Mouse (Mus musculus) limb, embryonic 14.5 days (tissue): Measurements from ENCODE around the gene Atf6. TPM values are rescaled to one million over a fixed set of nuclear protein-coding genes. Genes with fewer than 3 reads are reported as not detected.

Source experiments
- ATAC-seq: fragments of 200-750 bp; cut with Nextera tagmentation; 2 replicates; pipeline ENCODE4 v1.8.0; 2017; ENCODE audit warnings: low read depth, moderate number of reproducible peaks, moderate TSS enrichment; ENCODE audit not compliant: low FRiP score
- DNase-seq: peaks from one replicate; pipeline ENCODE4 v3.0.0-alpha.2; 2015; ENCODE audit warnings: low spot score
- H3K27ac ChIP-seq: fragments of 300-500 bp; sonication (generic); replicated peaks from 2 replicates; pipeline ENCODE4 v1.5.1; 2014; ENCODE audit warnings: low read depth, mild to moderate bottlenecking, low read length, moderate library complexity, mixed read lengths
- H3K27me3 ChIP-seq: fragments of 300-500 bp; sonication (generic); 2 replicates; pipeline ENCODE4 v1.6.1; 2014; ENCODE audit warnings: low read length, mixed read lengths; ENCODE audit not compliant: control insufficient read depth, insufficient read depth
- H3K36me3 ChIP-seq: fragments of 300-500 bp; sonication (generic); 2 replicates; pipeline ENCODE4 v1.6.1; 2014; ENCODE audit warnings: mild to moderate bottlenecking, low read length, moderate library complexity, mixed read lengths; ENCODE audit not compliant: control insufficient read depth, insufficient read depth
- H3K4me1 ChIP-seq: fragments of 300-500 bp; sonication (generic); 2 replicates; pipeline ENCODE4 v1.6.1; 2014; ENCODE audit warnings: antibody characterized with exemption, low read length, mixed read lengths; ENCODE audit not compliant: control insufficient read depth, insufficient read depth
- H3K4me2 ChIP-seq: fragments of 300-500 bp; sonication (generic); replicated peaks from 2 replicates; pipeline ENCODE4 v1.6.1; 2014; ENCODE audit warnings: low read depth, mild to moderate bottlenecking, low read length, moderate library complexity; ENCODE audit not compliant: severe bottlenecking
- H3K4me3 ChIP-seq: fragments of 300-500 bp; sonication (generic); replicated peaks from 2 replicates; pipeline ENCODE4 v1.5.1; 2014; ENCODE audit warnings: low read length
- H3K9ac ChIP-seq: fragments of 300-500 bp; sonication (generic); 2 replicates; pipeline ENCODE4 v1.6.1; 2014; ENCODE audit warnings: mild to moderate bottlenecking, low read depth, low read length, moderate library complexity; ENCODE audit not compliant: severe bottlenecking
- H3K9me3 ChIP-seq: fragments of 300-500 bp; sonication (generic); 2 replicates; pipeline ENCODE4 v1.6.1; 2016; ENCODE audit warnings: low read length; ENCODE audit not compliant: control insufficient read depth
- POLR2A ChIP-seq: fragments of 200-500 bp; IDR thresholded peaks from 2 replicates; pipeline ENCODE4 v1.8.0; 2012; ENCODE audit warnings: inconsistent platforms, mild to moderate bottlenecking, moderate library complexity, borderline replicate concordance; ENCODE audit not compliant: insufficient read depth, insufficient read length; ENCODE audit errors: extremely low read depth
- WGBS: fragments of 180-500 bp; shearing (Covaris S2); extraction: QIAGEN DNeasy Blood & Tissue Kit; methylation state at CpG from one replicate; pipeline ENCODE4 v1.1.7; 2014; 5-methylcytosine and 5-hydroxymethylcytosine counted together
- polyA plus RNA-seq, 2 experiments: library from polyadenylated mRNA; depleted of rRNA in 1 of 2; stranded (reverse) in 1 of 2; unstranded in 1 of 2; fragments of >200 nt; fragmentation: Nextera tagmentation in 1 of 2; extraction: Ambion mirVana in 1 of 2; gene quantifications; 2 replicates each; pipeline versions ENCODE4 v1.2.1 to v1.2.3; 2012 to 2014

The Atf6 gene
- 9.1 TPM in 2 replicates for polyA plus RNA-seq (2012; rRNA removed)
- polyA plus RNA-seq (2014; fragmentation: Nextera tagmentation; extraction: Ambion mirVana): 8.9 and 9.7 TPM in 2 replicates

GRCm38 (mm10) chr1:170867691-170868105 lies at the start of gene Atf6:
Gene Atf6, minus strand, starts transcription at chr1:170867771.
- peak within 1 kb of the TSS; percentile 84 for H3K4me3 ChIP-seq
- peak within 1 kb of the TSS; percentile 65; the same call in 1 of the 2 replicates for H3K27ac ChIP-seq
- H3K9me3 ChIP-seq: no peaks in the 10 kb centered on the region
- DNase-seq (peak; percentile 90), ATAC-seq (peak; percentile 83)
- TF ChIP-seq POLR2A: 0 out of 2 replicates have a peak, but pooled peaks have one; percentile 44
- H3K36me3 ChIP-seq: peaks cover 11% of the 10 kb centered on the region
- peaks cover 6% of the 10 kb centered on the region for H3K4me1 ChIP-seq
- 1% methylated on average over 25 of the region's 25 CpGs for WGBS
- H3K27me3 ChIP-seq: no peaks in the 10 kb centered on the region
- peak within 1 kb of the TSS; percentile 75 for H3K9ac ChIP-seq
- H3K4me2 ChIP-seq: peak within 1 kb of the TSS; percentile 76

GRCm38 (mm10) chr1:170915657-170916056 lies 48.1 kb upstream of the Atf6 start:
- no peak overlapping the region for H3K9ac ChIP-seq
- no peak for ATAC-seq
- no peaks in the 10 kb centered on the region for H3K36me3 ChIP-seq
- no peaks in the 10 kb centered on the region for H3K4me1 ChIP-seq
- H3K9me3 ChIP-seq: no peaks in the 10 kb centered on the region
- no peak overlapping the region for H3K27ac ChIP-seq
- no peak overlapping the region for H3K4me2 ChIP-seq
- no peaks in the 10 kb centered on the region for H3K27me3 ChIP-seq
- H3K4me3 ChIP-seq: no peak overlapping the region
- no peak for TF ChIP-seq POLR2A
- WGBS: 65% methylated on average over 5 of the region's 5 CpGs
- no peak for DNase-seq

GRCm38 (mm10) chr1:170912891-170913615 lies 45.5 kb upstream of the Atf6 start, which contains the start of gene Fcrlb:
Gene Fcrlb, minus strand, starts transcription at chr1:170912941.
- no peaks in the 10 kb centered on the region for H3K9me3 ChIP-seq
- DNase-seq (no peak), ATAC-seq (no peak)
- peaks cover 5% of the 10 kb centered on the region; the same call in 1 of the 2 replicates for H3K4me1 ChIP-seq
- WGBS: 78% methylated on average over 5 of the region's 5 CpGs
- no peak within 1 kb of the TSS for H3K4me2 ChIP-seq
- peaks cover 13% of the 10 kb centered on the region for H3K27me3 ChIP-seq
- no peak within 1 kb of the TSS for H3K4me3 ChIP-seq
- no peak within 1 kb of the TSS for H3K27ac ChIP-seq
- no peak for TF ChIP-seq POLR2A
- no peak within 1 kb of the TSS for H3K9ac ChIP-seq
- H3K36me3 ChIP-seq: no peaks in the 10 kb centered on the region

GRCm38 (mm10) chr1:170911907-170912660 lies 44.5 kb upstream of the Atf6 start:
- no peak for ATAC-seq
- H3K4me3 ChIP-seq: no peak overlapping the region
- 78% methylated on average over 11 of the region's 11 CpGs for WGBS
- H3K4me2 ChIP-seq: no peak overlapping the region
- no peak for TF ChIP-seq POLR2A
- peaks cover 7% of the 10 kb centered on the region; the same call in 1 of the 2 replicates for H3K4me1 ChIP-seq
- no peaks in the 10 kb centered on the region for H3K36me3 ChIP-seq
- no peak for DNase-seq
- no peaks in the 10 kb centered on the region for H3K9me3 ChIP-seq
- peaks cover 22% of the 10 kb centered on the region for H3K27me3 ChIP-seq
- no peak overlapping the region for H3K9ac ChIP-seq
- no peak overlapping the region for H3K27ac ChIP-seq

GRCm38 (mm10) chr1:170908341-170908740 lies 40.8 kb upstream of the Atf6 start:
- no peak for TF ChIP-seq POLR2A
- WGBS: 3% methylated on average over 21 of the region's 21 CpGs
- Histone ChIP-seq H3K4me1 (peaks cover 7% of the 10 kb centered on the region; the same call in 1 of the 2 replicates), H3K4me2 (peak overlapping the region; percentile 91), H3K9me3 (no peaks in the 10 kb centered on the region), H3K4me3 (peak overlapping the region; percentile 48), H3K9ac (0 out of 2 replicates have a peak overlapping the region, but pooled peaks have one; percentile 44), H3K36me3 (no peaks in the 10 kb centered on the region), H3K27ac (no peak overlapping the region), H3K27me3 (peaks cover 33% of the 10 kb centered on the region)
- ATAC-seq (no peak; the same call in 1 of the 2 replicates), DNase-seq (no peak)
